29 mouse cellular contexts compared by ENCODE assay signal in the genomic region with DNA sequence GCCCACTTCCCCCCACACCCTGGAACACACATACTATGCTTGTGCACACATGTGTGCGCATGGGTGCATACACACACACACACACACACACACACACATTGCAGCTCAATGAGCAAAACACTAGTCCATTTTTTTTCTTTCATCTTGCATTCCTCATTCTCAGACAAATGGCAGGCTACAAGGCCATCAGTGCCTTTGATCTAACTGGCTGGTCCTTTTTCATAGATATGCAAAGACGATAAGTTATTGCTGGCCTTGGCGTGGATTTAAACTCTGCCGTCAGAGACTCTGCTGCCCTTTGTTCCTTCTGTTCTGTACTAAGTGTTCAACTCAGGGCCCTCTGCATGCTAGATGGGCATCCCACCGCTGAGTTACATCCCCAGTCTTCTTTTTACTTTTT.
DNase-seq lines count a peak whose midpoint lies in the region; ATAC-seq lines count a peak whose summit lies in the region.
"Had no signal": no experiment of that assay in that cellular context is flagged by ENCODE, and none has a peak within 500 bp of the region (broad histone marks: within the 10 kb centered on the region; RNA-seq: fewer than 3 reads in every experiment).

No protein-coding gene starts in this region.

- ATAC-seq in embryonic facial prominence, embryonic 13.5 days (ENCODE audit: insufficient number of reproducible peaks, insufficient read depth, low FRiP score, low TSS enrichment, low read depth) = no peak
- ATAC-seq in limb, embryonic 12.5 days (ENCODE audit: insufficient number of reproducible peaks, insufficient read depth, low FRiP score, low TSS enrichment, low read depth) = no peak
- no peak for ATAC-seq in hindbrain, embryonic 11.5 days (ENCODE audit: low FRiP score)
- ATAC-seq: hindbrain, postnatal 0 days; intestine, embryonic 15.5 days; Patski had no signal

- 0 out of 2 replicates have a peak overlapping the region, but pooled peaks have one; percentile 28 for H3K27ac ChIP-seq in embryonic facial prominence, embryonic 13.5 days
- H3K27ac ChIP-seq in embryonic facial prominence, embryonic 10.5 days (replicated peaks) = no peak overlapping the region
- H3K27ac ChIP-seq in limb, embryonic 12.5 days = 0 out of 2 replicates have a peak overlapping the region, but pooled peaks have one; percentile 53
- H3K27ac ChIP-seq in limb, embryonic 10.5 days = no peak overlapping the region
- H3K27ac ChIP-seq in hindbrain, embryonic 11.5 days (ENCODE audit: low read depth, low read length) = no peak overlapping the region
- H3K27ac ChIP-seq: forebrain, embryonic 10.5 days; forebrain, embryonic 15.5 days; heart, adult 2 months; hindbrain, embryonic 12.5 days; hindbrain, postnatal 0 days; intestine, embryonic 15.5 days; liver, embryonic 15.5 days; midbrain, embryonic 10.5 days; midbrain, embryonic 15.5 days; neural tube, embryonic 12.5 days had no signal

- no peaks in the 10 kb centered on the region for H3K36me3 ChIP-seq in embryonic facial prominence, embryonic 13.5 days
- no peaks in the 10 kb centered on the region for H3K36me3 ChIP-seq in embryonic facial prominence, embryonic 10.5 days (replicated peaks)
- no peaks in the 10 kb centered on the region for H3K36me3 ChIP-seq in limb, embryonic 12.5 days
- no peaks in the 10 kb centered on the region for H3K36me3 ChIP-seq in limb, embryonic 10.5 days
- no peaks in the 10 kb centered on the region for H3K36me3 ChIP-seq in hindbrain, embryonic 11.5 days (ENCODE audit: control insufficient read depth, insufficient read depth, low read length)
- H3K36me3 ChIP-seq: forebrain, embryonic 10.5 days; forebrain, embryonic 15.5 days; G1E; hindbrain, embryonic 12.5 days; intestine, embryonic 15.5 days; liver, embryonic 15.5 days; midbrain, embryonic 10.5 days; midbrain, embryonic 15.5 days; neural tube, embryonic 12.5 days had no signal

- H3K9me3 ChIP-seq in embryonic facial prominence, embryonic 13.5 days = no peaks in the 10 kb centered on the region
- H3K9me3 ChIP-seq in embryonic facial prominence, embryonic 10.5 days = no peaks in the 10 kb centered on the region
- no peaks in the 10 kb centered on the region for H3K9me3 ChIP-seq in limb, embryonic 12.5 days
- no peaks in the 10 kb centered on the region for H3K9me3 ChIP-seq in limb, embryonic 10.5 days (replicated peaks)
- no peaks in the 10 kb centered on the region; the same call in 1 of the 2 replicates for H3K9me3 ChIP-seq in hindbrain, embryonic 11.5 days (ENCODE audit: control insufficient read depth, low read length)
- H3K9me3 ChIP-seq: forebrain, embryonic 15.5 days; hindbrain, embryonic 12.5 days; intestine, embryonic 15.5 days; liver, embryonic 15.5 days; midbrain, embryonic 15.5 days; neural tube, embryonic 12.5 days had no signal

- H3K4me2 ChIP-seq in embryonic facial prominence, embryonic 13.5 days = no peak overlapping the region
- H3K4me2 ChIP-seq in limb, embryonic 12.5 days = 0 out of 2 replicates have a peak overlapping the region, but pooled peaks have one; percentile 33
- H3K4me2 ChIP-seq in hindbrain, embryonic 11.5 days (replicated peaks; ENCODE audit: low read depth, low read length) = no peak overlapping the region
- H3K4me2 ChIP-seq: forebrain, embryonic 15.5 days; hindbrain, embryonic 12.5 days; intestine, embryonic 15.5 days; liver, embryonic 15.5 days; lung, embryonic 14.5 days; midbrain, embryonic 15.5 days; neural tube, embryonic 12.5 days had no signal

- no peak for DNase-seq in embryonic facial prominence, embryonic 10.5 days (ENCODE audit: low spot score)
- no peak for DNase-seq in limb, embryonic 10.5 days (ENCODE audit: low spot score)
- peak; percentile 76 for DNase-seq in adrenal gland, adult 2 months
- DNase-seq in adrenal gland, postnatal 36 days = peak; percentile 65 to 71
- no peak for DNase-seq in Muller cell, postnatal 12 days (ENCODE audit: inconsistent ontology term)
- no peak for DNase-seq in hindbrain, embryonic 11.5 days (ENCODE audit: low spot score)
- DNase-seq: cerebellum, adult 8-10 months; cerebellum, postnatal 25 days; gastrocnemius, postnatal 36 days; heart, adult 2 months; kidney, adult 8-10 months; kidney, postnatal 10 days; lung, embryonic 14.5 days; lung, postnatal 14 days; thymus, postnatal 14 days had no signal

- no peak overlapping the region for H3K9ac ChIP-seq in embryonic facial prominence, embryonic 13.5 days
- H3K9ac ChIP-seq in limb, embryonic 12.5 days (replicated peaks) = no peak overlapping the region
- H3K9ac ChIP-seq in hindbrain, embryonic 11.5 days (ENCODE audit: low read depth, low read length) = no peak overlapping the region
- H3K9ac ChIP-seq: forebrain, embryonic 15.5 days; hindbrain, embryonic 12.5 days; intestine, embryonic 15.5 days; liver, embryonic 15.5 days; lung, embryonic 14.5 days; midbrain, embryonic 15.5 days; neural tube, embryonic 12.5 days had no signal

- H3K4me1 ChIP-seq in embryonic facial prominence, embryonic 13.5 days = peaks cover 20% of the 10 kb centered on the region
- H3K4me1 ChIP-seq in embryonic facial prominence, embryonic 10.5 days = peaks cover 10% of the 10 kb centered on the region; the same call in 1 of the 2 replicates
- H3K4me1 ChIP-seq in limb, embryonic 12.5 days (replicated peaks) = peaks cover 16% of the 10 kb centered on the region
- H3K4me1 ChIP-seq in limb, embryonic 10.5 days = peaks cover 13% of the 10 kb centered on the region
- H3K4me1 ChIP-seq in hindbrain, embryonic 11.5 days (replicated peaks; ENCODE audit: control insufficient read depth, insufficient read depth, low read length) = no peaks in the 10 kb centered on the region
- H3K4me1 ChIP-seq: intestine, embryonic 15.5 days; liver, embryonic 15.5 days; neural tube, embryonic 12.5 days had no signal

- 0 out of 2 replicates have a peak, but pooled peaks cover 1% of the 10 kb centered on the region for H3K27me3 ChIP-seq in embryonic facial prominence, embryonic 13.5 days
- H3K27me3 ChIP-seq in embryonic facial prominence, embryonic 10.5 days (replicated peaks; ENCODE audit: low read depth, poor library complexity, severe bottlenecking) = no peaks in the 10 kb centered on the region
- no peaks in the 10 kb centered on the region for H3K27me3 ChIP-seq in limb, embryonic 12.5 days
- no peaks in the 10 kb centered on the region for H3K27me3 ChIP-seq in limb, embryonic 10.5 days (ENCODE audit: low read depth, poor library complexity, severe bottlenecking)
- no peaks in the 10 kb centered on the region for H3K27me3 ChIP-seq in hindbrain, embryonic 11.5 days (ENCODE audit: control insufficient read depth, insufficient read depth, low read length)
- H3K27me3 ChIP-seq: forebrain, embryonic 15.5 days; hindbrain, embryonic 12.5 days; intestine, embryonic 15.5 days; liver, embryonic 15.5 days; midbrain, embryonic 15.5 days; neural tube, embryonic 12.5 days; Patski had no signal

- 81% methylated on average over 5 of the region's 5 CpGs for WGBS in embryonic facial prominence, embryonic 13.5 days
- WGBS in embryonic facial prominence, embryonic 10.5 days = 87% methylated on average over 5 of the region's 5 CpGs
- WGBS in limb, embryonic 12.5 days = 85% methylated on average over 5 of the region's 5 CpGs
- 90% methylated on average over 5 of the region's 5 CpGs for WGBS in limb, embryonic 10.5 days
- 81% methylated on average over 5 of the region's 5 CpGs for WGBS in hindbrain, embryonic 11.5 days

- no peak overlapping the region for H3K4me3 ChIP-seq in embryonic facial prominence, embryonic 13.5 days
- H3K4me3 ChIP-seq in embryonic facial prominence, embryonic 10.5 days = no peak overlapping the region
- H3K4me3 ChIP-seq in limb, embryonic 12.5 days (replicated peaks) = no peak overlapping the region
- no peak overlapping the region for H3K4me3 ChIP-seq in limb, embryonic 10.5 days
- no peak overlapping the region for H3K4me3 ChIP-seq in hindbrain, embryonic 11.5 days (ENCODE audit: low read depth, low read length)
- H3K4me3 ChIP-seq: forebrain, embryonic 10.5 days; forebrain, embryonic 15.5 days; heart, adult 2 months; hindbrain, embryonic 12.5 days; intestine, embryonic 15.5 days; liver, embryonic 15.5 days; midbrain, embryonic 10.5 days; midbrain, embryonic 15.5 days; myocyte; neural tube, embryonic 12.5 days had no signal

Comparison
In these comparisons a context has a peak if more than half of its experiments do, and no peak if none do; other contexts are left out.
1. H3K27ac ChIP-seq: peak in embryonic facial prominence, embryonic 13.5 days (single experiment) and limb, embryonic 12.5 days (single experiment); none in embryonic facial prominence, embryonic 10.5 days (single experiment), limb, embryonic 10.5 days (single experiment) and hindbrain, embryonic 11.5 days (single experiment).
2. DNase-seq: peak in adrenal gland, adult 2 months (single experiment) and adrenal gland, postnatal 36 days (2 of 2); none in embryonic facial prominence, embryonic 10.5 days (single experiment), limb, embryonic 10.5 days (single experiment), Muller cell, postnatal 12 days (single experiment) and hindbrain, embryonic 11.5 days (single experiment).